Mouse (Mus musculus) embryonic facial prominence, embryonic 10.5 days (tissue): ENCODE data around the gene Zfp629. TPM values are rescaled to one million over a fixed set of nuclear protein-coding genes. Genes with fewer than 3 reads are reported as not detected.
"Not testable (repeated sequence)": the region's sequence is repeated elsewhere in the genome, so short reads cannot be mapped to it uniquely, and the experiment has no call there.

Experiments used
- DNase-seq: peaks from one replicate; pipeline ENCODE4 v3.0.0-alpha.2; 2017; ENCODE audit warnings: low spot score
- H3K27ac ChIP-seq: fragments of 300-500 bp; sonication (generic); replicated peaks from 2 replicates; pipeline ENCODE4 v1.5.1; 2016; ENCODE audit warnings: mild to moderate bottlenecking
- H3K27me3 ChIP-seq: fragments of 300-500 bp; sonication (generic); replicated peaks from 2 replicates; pipeline ENCODE4 v1.6.1; 2016; ENCODE audit warnings: low read depth, mild to moderate bottlenecking; ENCODE audit not compliant: poor library complexity, severe bottlenecking
- H3K36me3 ChIP-seq: fragments of 300-500 bp; sonication (generic); replicated peaks from 2 replicates; pipeline ENCODE4 v1.6.1; 2016; ENCODE audit warnings: mild to moderate bottlenecking, moderate library complexity
- H3K4me1 ChIP-seq: fragments of 300-500 bp; sonication (generic); 2 replicates; pipeline ENCODE4 v1.6.1; 2016
- H3K4me3 ChIP-seq: fragments of 300-500 bp; sonication (generic); 2 replicates; pipeline ENCODE4 v1.5.1; 2016; ENCODE audit warnings: mild to moderate bottlenecking, moderate library complexity
- H3K9me3 ChIP-seq: fragments of 300-500 bp; sonication (generic); 2 replicates; pipeline ENCODE4 v1.6.1; 2016; ENCODE audit warnings: mild to moderate bottlenecking
- WGBS: fragments of 180-500 bp; shearing (Covaris S2); methylation state at CpG from one replicate; pipeline ENCODE4 v1.1.7; 2016; 5-methylcytosine and 5-hydroxymethylcytosine counted together
- polyA plus RNA-seq: library from polyadenylated mRNA; unstranded; fragments of >200 nt; fragmentation: Nextera tagmentation; extraction: Ambion mirVana; gene quantifications from 2 replicates; pipeline ENCODE4 v1.2.1, GENCODE M21; 2016

Zfp629 gene
- polyA plus RNA-seq, 1 experiment from 2014 or later: 31.6 TPM

DNA sequence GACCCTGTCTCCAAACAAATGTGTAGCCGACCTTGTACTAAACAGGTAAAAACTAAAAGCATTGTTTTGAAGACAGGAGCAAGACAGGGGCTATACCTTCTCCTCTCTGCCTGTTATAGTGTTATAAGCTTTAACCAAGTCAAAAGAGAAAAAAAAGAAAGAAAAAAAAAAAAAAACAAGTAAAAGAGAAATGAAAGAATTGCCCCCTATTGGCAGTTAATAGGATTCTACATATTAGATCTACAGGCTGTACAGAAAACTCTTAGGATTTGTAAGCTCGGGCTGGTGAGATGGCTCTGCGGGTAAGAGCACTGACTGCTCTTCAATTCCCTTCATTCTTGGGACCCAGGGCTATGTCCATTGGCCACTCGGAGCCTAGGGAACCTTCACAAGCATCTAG, 26.7 kb upstream of the Zfp629 start:
- no peak for DNase-seq
- H3K4me3 ChIP-seq: no peak overlapping the region
- H3K36me3 ChIP-seq: no peaks in the 10 kb centered on the region
- no peaks in the 10 kb centered on the region for H3K9me3 ChIP-seq
- no peak overlapping the region for H3K27ac ChIP-seq
- no peaks in the 10 kb centered on the region for H3K27me3 ChIP-seq
- peaks cover 4% of the 10 kb centered on the region for H3K4me1 ChIP-seq
- WGBS: 70% methylated on average over 4 of the region's 4 CpGs

DNA sequence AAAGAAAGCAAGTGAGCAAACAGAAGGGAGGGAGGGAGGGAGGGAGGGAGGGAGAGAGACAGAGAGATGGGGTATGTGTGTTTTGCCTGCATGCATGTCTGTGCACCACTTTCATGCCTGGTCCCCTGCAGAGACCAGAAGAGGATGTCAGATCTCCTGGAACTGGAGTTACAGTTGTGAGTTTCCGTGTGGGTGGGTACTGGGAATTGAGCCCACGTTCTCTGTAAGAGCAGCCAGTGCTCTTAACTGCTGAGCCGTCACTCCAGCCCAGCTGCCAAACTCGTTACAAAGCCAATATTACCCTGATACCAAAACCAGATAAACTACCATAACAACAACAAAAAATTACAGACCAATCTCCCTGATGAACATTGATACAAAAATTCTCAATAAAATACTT, 25.7 kb upstream of the Zfp629 start:
- H3K4me1 ChIP-seq: peaks cover 14% of the 10 kb centered on the region
- H3K27ac ChIP-seq: no peak overlapping the region
- 56% methylated on average over 4 of the region's 4 CpGs for WGBS
- H3K4me3 ChIP-seq: no peak overlapping the region
- peaks cover 5% of the 10 kb centered on the region; the same call in 1 of the 2 replicates for H3K27me3 ChIP-seq
- no peaks in the 10 kb centered on the region for H3K36me3 ChIP-seq
- DNase-seq: no peak
- H3K9me3 ChIP-seq: no peaks in the 10 kb centered on the region

DNA sequence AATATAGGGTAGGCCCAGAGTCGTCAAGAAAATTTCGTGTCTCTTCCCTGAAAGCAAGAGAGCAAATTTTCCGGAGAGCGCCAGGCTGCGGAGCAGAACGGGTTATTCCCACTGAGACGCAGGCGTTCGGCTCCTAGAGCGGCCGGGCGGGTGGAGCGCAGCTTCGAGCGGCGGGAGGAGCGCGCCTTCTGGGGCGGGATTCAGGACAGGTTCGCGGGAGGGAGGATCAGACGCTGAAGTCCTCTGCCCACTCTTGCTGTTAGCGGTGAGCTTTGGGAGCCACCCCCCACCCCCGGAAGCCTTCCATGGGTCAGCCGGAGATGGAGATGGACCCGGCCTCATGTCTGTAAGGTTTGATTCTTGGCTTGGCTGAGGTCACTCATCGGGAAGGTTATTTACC, 21.4 kb upstream of the Zfp629 start:
- Histone ChIP-seq H3K9me3 (no peaks in the 10 kb centered on the region), H3K27me3 (peaks cover 10% of the 10 kb centered on the region; the same call in 1 of the 2 replicates), H3K4me1 (peaks cover 14% of the 10 kb centered on the region), H3K4me3 (peak overlapping the region; percentile 68), H3K36me3 (no peaks in the 10 kb centered on the region), H3K27ac (peak overlapping the region; percentile 76)
- peak; percentile 86 for DNase-seq
- under 1% methylated on average over 27 of the region's 27 CpGs for WGBS

DNA sequence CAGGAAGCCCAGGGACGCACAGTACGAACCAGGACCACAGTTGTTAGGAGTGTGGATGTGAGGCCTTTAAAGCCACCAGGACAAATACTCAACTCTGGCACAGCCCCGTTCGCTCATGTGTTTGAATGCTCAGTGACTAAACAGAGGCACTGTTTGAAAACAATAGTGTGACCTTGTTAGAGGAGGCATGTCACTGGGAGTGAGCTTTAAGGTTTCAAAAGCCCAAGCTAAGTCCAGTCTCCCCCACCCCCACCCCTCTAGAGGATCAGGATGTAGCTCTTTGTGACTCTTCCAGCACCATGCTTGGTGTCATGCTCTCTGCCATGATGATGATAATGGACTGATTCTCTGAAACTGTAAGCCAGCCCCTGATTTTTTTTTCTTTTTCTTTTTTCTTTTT, 15.8 kb upstream of the Zfp629 start:
- peaks cover 1% of the 10 kb centered on the region; the same call in 1 of the 2 replicates for H3K4me1 ChIP-seq
- no peaks in the 10 kb centered on the region for H3K36me3 ChIP-seq
- 78% methylated on average over 4 of the region's 4 CpGs for WGBS
- no peak for DNase-seq
- H3K4me3 ChIP-seq: no peak overlapping the region
- peaks cover 7% of the 10 kb centered on the region; the same call in 1 of the 2 replicates for H3K27me3 ChIP-seq
- H3K9me3 ChIP-seq: no peaks in the 10 kb centered on the region; the same call in 1 of the 2 replicates
- no peak overlapping the region for H3K27ac ChIP-seq

DNA sequence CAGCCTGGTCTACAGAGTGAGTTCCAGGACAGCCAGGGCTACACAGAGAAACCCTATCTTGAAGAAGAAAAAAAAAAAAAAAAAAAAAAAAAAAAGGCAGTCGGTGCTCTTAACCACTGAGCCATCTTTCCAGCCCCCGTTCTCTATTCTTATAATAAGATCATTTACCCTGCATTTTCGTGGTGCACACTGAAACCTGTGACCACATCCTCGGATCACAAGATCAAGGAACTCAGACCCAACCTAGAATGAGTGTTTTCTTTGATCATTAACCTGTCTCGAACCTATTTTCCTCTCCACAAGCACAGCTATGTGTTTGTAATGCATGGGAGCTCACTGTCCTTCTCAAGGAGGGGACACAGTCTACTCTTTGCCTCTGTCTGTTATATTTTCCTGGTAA, 13.0 kb upstream of the Zfp629 start:
- Histone ChIP-seq H3K4me3 (no peak overlapping the region), H3K27ac (no peak overlapping the region), H3K36me3 (no peaks in the 10 kb centered on the region), H3K27me3 (no peaks in the 10 kb centered on the region), H3K9me3 (no peaks in the 10 kb centered on the region; the same call in 1 of the 2 replicates), H3K4me1 (no peaks in the 10 kb centered on the region)
- no peak for DNase-seq
- WGBS: 86% methylated on average over 5 of the region's 5 CpGs

DNA sequence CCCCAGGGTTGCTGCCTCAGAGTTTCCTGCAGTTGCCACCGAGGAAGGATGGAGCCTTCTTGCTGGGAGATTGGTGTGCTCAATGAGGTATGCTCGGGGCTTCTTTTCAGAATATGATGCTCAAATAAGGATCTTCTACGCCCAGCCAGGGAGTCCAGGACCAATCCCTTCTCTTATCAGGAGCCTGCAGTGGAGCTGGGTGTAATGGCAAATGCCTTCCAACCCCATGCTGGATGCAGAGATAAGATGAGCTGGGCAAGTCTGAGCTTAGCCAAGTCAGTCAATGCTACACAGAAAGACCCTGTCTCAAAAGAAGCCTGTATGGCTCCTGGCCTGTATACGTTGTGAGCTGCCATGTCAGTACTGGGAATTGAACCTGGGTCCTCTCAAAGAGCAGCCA, 10.9 kb upstream of the Zfp629 start:
- no peak overlapping the region for H3K4me3 ChIP-seq
- no peaks in the 10 kb centered on the region for H3K4me1 ChIP-seq
- no peak for DNase-seq
- H3K27ac ChIP-seq: no peak overlapping the region
- WGBS: 91% methylated on average over 4 of the region's 4 CpGs
- H3K36me3 ChIP-seq: no peaks in the 10 kb centered on the region
- H3K9me3 ChIP-seq: no peaks in the 10 kb centered on the region; the same call in 1 of the 2 replicates
- no peaks in the 10 kb centered on the region for H3K27me3 ChIP-seq

DNA sequence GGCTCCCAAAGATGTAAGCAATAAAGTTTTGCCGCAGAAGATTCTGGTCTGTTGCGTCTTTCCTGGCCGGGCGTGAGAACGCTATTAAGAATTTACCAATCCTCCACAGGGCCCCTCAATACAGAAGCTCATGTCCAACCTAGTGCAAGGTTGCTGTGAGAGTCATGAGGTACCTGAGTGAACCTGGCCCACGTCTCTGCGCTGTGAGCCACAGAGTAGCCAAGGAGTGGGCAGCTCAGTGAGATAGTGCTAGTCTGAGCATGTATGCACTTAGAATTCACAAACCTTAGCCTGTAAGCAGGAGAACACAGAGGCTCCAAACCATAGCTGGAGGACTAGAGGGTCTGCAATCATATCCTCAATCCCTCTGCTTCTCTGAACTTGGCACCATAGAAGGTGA, 10.4 kb upstream of the Zfp629 start:
- Histone ChIP-seq H3K27me3 (no peaks in the 10 kb centered on the region), H3K4me1 (no peaks in the 10 kb centered on the region), H3K4me3 (no peak overlapping the region), H3K27ac (no peak overlapping the region), H3K36me3 (no peaks in the 10 kb centered on the region), H3K9me3 (no peaks in the 10 kb centered on the region; the same call in 1 of the 2 replicates)
- WGBS: 96% methylated on average over 7 of the region's 7 CpGs
- DNase-seq: no peak

DNA sequence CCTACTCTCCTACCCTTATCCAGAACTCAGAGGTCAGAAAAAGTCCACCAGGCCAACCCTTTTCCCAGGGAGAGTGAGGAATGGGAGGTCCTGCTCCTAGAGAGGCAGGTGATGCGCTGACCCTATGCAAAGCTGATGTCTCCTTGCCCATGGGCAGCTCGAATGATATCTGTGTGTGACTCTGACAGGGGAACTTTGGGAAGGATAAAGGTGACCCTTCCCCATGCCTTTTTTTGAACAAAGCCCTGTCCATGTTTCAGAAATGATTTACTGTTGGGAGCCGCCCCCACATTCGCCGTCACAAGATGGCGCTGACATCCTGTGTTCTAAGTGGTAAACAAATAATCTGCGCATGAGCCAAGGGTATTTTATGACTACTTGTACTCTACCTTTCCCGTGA, 2.8 kb upstream of the Zfp629 start:
- WGBS: 92% methylated on average over 7 of the region's 8 CpGs
- not testable (repeated sequence) for H3K4me3 ChIP-seq, H3K27me3 ChIP-seq, H3K9me3 ChIP-seq, H3K27ac ChIP-seq, H3K36me3 ChIP-seq, DNase-seq
- H3K4me1 ChIP-seq: peaks cover 22% of the 10 kb centered on the region

DNA sequence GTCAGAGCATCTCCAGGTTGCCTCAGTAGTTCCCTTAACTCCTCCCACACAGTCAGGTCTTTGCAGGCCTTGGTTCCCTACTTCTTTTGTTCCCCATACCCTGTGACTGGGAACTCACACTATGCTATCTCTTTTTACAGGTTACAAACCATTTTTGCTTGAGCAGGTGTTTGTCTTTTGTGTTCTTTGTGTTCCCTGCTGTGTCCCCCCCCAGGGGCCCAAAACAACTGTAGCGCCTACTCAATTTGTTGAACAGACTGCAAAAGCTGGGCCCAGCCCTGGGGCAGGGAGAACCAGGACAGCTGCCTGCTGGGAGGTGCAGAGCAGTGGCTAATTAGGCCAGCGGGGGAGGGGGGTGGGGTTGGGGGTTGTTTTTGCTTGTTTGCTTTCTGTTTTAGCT, 2.4 kb upstream of the Zfp629 start:
- H3K4me3 ChIP-seq: no peak overlapping the region
- peaks cover 25% of the 10 kb centered on the region for H3K4me1 ChIP-seq
- no peak for DNase-seq
- H3K27ac ChIP-seq: no peak overlapping the region
- peaks cover 7% of the 10 kb centered on the region for H3K36me3 ChIP-seq
- H3K9me3 ChIP-seq: no peaks in the 10 kb centered on the region
- 33% methylated on average over 2 of the region's 2 CpGs for WGBS
- no peaks in the 10 kb centered on the region for H3K27me3 ChIP-seq

DNA sequence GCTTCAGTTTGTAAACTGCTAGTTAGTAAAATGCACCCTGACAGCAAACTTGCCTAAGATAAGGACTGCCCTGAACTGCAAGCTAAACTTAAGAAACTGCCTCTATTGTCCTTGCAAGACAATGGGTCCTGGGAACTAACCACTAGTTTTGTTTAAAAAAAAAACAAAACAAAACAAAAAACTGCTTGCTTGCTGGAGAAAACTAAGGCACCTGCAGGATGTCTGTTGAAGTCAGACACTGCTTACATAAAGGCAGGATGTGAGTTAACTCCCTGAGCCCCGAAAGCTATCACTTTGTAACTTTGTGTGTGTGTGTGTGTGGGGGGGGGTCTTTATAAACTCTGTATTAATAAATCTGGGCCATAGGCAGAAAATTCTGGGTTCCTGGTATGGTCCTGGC, 1.3 kb upstream of the Zfp629 start:
- Histone ChIP-seq H3K27me3 (no peaks in the 10 kb centered on the region), H3K27ac (no peak overlapping the region), H3K9me3 (peaks cover 9% of the 10 kb centered on the region; the same call in 1 of the 2 replicates), H3K4me3 (no peak overlapping the region), H3K4me1 (peaks cover 25% of the 10 kb centered on the region), H3K36me3 (peaks cover 18% of the 10 kb centered on the region)
- DNase-seq: no peak
- WGBS: 86% methylated on average over 1 of the region's 1 CpGs

DNA sequence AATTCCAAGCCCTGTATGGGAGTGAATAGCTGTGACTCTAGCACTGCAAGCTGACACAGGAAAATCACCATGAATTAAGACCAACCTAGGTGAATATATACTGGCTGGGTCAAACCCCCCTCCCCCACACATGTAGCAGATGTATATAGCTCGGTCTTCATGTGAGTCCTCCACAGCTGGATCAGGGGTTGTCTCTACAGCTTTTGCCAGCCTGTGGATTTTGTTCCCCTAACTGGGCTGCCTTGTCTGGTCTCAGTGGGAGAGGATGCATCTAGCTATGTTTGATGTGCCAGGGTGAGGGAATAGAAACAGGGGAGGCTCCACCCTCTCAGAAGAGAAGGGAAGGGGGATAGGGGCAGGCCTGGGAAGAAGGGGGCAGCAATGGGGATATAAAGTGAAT, 739 bp upstream of the Zfp629 start:
- no peak overlapping the region for H3K27ac ChIP-seq
- peak overlapping the region; percentile 26; the same call in 1 of the 2 replicates for H3K4me3 ChIP-seq
- H3K27me3 ChIP-seq: no peaks in the 10 kb centered on the region
- H3K4me1 ChIP-seq: peaks cover 25% of the 10 kb centered on the region
- peaks cover 24% of the 10 kb centered on the region for H3K36me3 ChIP-seq
- H3K9me3 ChIP-seq: peaks cover 14% of the 10 kb centered on the region; the same call in 1 of the 2 replicates
- WGBS: 92% methylated on average over 1 of the region's 1 CpGs
- DNase-seq: no peak

DNA sequence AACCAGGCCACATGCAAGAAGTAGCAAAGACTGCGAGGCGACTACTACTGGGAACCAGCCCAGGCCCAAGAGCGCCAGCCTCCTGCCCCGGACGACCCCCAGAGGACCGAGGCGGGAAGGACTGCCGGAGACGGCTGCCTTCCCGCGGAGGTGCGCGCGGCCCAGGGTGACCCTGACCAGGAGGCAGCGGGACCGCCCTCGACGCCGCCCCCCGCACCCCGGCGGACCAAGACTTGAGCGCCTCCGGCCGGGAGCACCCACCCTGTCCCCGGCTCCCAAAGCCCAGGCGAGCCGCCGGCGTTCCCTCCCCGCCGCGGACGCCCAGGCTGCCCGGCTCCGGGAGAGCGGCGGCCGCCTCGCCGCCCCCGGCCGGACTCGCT, 1.1 kb downstream of the Zfp629 start:
- Histone ChIP-seq H3K9me3 (peaks cover 15% of the 10 kb centered on the region; the same call in 1 of the 2 replicates), H3K36me3 (peaks cover 42% of the 10 kb centered on the region), H3K4me1 (peaks cover 25% of the 10 kb centered on the region), H3K27me3 (no peaks in the 10 kb centered on the region), H3K4me3 (peak overlapping the region; percentile 95), H3K27ac (peak overlapping the region; percentile 98)
- WGBS: under 1% methylated on average over 44 of the region's 44 CpGs
- peak; percentile 78 for DNase-seq

DNA sequence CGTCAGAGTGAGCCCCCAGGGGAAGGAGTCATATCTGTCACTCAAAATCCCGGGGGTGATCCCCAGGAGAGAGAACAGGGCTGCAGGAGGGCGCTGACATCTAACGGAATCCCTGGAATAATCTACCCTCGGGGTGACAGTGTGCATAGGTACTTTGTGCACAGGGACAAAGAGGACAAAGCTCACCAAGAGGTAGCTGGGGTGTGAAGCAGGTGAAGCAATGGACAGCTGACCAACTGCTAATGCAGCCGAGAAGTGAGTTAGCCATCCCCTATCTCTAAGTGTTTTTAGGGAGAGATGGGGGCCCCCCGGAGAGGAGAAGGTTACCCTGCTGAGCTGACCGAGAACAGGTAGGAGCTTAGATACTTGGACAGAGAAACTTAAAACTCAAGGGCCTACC, 1.5 kb downstream of the Zfp629 start:
- Histone ChIP-seq H3K4me3 (peak overlapping the region; percentile 95), H3K36me3 (peaks cover 46% of the 10 kb centered on the region), H3K4me1 (peaks cover 25% of the 10 kb centered on the region), H3K9me3 (peaks cover 15% of the 10 kb centered on the region; the same call in 1 of the 2 replicates), H3K27ac (peak overlapping the region; percentile 98), H3K27me3 (no peaks in the 10 kb centered on the region)
- WGBS: 18% methylated on average over 8 of the region's 8 CpGs
- DNase-seq: no peak
